Mouse (Mus musculus): ENCODE results near the gene Dcdc2b.

Dcdc2b gene

DNA sequence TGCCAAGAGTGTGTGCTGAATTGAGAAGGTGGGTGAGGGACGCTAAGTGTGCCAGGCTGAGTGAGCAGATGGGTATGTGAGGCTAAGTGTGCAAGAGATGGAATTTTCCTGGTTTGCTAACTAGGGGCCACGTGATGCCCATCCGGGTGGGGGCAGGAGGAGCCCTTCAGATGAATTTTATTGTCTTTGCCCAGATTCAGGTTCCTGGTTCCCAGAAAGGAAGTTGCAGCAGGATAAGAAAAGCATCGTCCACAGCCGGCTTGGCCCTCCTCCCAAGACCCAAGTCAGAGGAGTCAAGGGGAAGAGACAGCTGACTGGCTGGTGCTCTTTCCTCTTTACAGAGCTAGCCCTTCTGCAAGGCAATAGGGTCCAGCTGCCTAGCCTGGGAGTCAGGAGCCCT lies 35.6 kb downstream of the Dcdc2b start, which contains the start of gene Fam167b:
TSS of gene Fam167b (minus strand) at position 84 of the 400 bp plus-strand sequence.
- no peak for DNase-seq (ENCODE audit: low spot score)

DNA sequence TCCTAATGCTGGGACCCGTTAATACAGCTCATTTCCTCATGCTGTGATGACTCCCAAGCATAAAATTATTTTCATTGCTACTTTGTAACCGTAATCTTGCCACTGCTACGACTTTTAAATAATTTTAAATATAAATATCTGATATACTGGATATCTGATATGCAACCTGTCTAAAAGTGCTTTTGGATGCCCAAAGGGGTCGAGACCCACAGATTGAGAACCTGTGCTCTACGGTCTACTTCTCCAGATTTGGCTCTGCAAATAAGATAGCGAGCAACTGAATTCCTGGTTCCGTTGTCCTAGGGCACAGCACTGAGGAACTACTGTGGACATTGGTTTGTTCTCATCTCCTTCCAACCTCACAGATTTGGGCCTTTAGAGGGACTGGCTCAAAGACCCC lies 36.4 kb downstream of the Dcdc2b start:
- no peak for DNase-seq (ENCODE audit: low spot score)

DNA sequence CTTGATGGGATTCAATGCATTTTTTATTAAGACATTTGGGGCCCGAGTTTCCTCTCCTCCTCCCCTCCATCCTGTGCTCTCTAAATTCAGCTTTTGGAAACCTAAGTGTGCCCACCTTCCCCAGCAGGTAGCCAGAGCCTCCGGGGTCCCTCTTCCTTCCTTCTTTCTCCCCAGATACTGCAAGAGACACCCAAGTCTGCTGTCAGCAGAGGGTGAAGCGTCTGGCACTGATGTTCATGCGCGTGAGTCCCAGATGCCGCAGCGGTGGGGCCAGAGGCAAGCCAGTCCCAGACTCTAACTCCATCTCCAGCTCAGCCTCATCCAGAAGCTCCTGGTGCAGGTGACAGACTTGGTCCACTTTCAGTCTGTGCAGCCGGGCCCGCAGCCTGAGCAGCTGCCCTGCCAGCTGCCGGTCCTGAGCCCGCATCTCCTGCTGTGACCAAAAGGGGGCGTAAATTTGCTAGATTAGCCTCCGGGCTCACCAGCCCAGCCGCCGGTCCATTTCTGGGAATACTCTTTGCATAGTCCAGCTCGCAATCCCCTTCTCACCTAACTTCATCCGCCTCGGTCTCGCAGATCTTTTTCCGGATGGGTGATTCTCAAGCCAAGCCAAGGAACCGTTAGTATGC lies 37.1 kb downstream of the Dcdc2b start:
- peak; percentile 37 for DNase-seq (ENCODE audit: low spot score)

DNA sequence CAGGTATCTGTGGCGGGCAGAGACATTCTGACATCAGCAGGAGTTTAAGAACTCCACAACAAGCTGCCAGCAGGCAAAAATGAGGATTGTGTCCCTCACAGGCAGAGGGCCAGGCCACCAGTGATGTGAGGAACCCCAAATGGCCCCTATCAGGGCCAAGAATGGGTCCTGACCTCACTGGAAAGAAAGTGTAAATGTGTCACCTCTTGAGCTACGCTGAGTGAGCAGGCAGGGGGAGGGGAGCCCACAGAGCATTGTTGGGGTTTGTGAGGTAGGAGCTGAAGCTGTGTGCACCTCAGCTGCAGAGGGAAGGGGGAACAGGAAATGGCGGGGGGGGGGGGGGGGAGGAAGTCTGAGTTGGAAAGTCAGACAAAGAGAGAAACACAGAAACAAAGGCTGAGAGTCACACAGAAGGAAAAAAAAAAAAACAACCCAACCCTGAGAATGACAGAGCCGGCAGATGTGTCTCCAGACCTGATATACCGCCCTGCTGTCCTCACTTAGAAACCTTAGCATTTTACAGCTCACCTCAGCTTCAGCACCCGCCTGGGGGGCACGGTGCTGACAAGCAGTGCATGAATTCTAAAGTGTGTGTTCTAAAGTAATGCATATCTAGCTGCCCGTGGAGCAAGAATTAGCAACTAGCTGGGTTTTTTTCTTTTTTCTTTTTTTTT lies 38.7 kb downstream of the Dcdc2b start:
- no peak for DNase-seq (ENCODE audit: low spot score)

GRCm38 (mm10) chr4:129573430-129573829 lies 40.6 kb downstream of the Dcdc2b start, which contains the start of gene Lck:
Gene Lck (minus strand): TSS chr4:129573641.
- DNase-seq (ENCODE audit: low spot score) = no peak

- no peak for DNase-seq (ENCODE audit: low spot score)
Observed at GRCm38 (mm10) chr4:129573093-129573370, 41.0 kb downstream of the Dcdc2b start.

DNA sequence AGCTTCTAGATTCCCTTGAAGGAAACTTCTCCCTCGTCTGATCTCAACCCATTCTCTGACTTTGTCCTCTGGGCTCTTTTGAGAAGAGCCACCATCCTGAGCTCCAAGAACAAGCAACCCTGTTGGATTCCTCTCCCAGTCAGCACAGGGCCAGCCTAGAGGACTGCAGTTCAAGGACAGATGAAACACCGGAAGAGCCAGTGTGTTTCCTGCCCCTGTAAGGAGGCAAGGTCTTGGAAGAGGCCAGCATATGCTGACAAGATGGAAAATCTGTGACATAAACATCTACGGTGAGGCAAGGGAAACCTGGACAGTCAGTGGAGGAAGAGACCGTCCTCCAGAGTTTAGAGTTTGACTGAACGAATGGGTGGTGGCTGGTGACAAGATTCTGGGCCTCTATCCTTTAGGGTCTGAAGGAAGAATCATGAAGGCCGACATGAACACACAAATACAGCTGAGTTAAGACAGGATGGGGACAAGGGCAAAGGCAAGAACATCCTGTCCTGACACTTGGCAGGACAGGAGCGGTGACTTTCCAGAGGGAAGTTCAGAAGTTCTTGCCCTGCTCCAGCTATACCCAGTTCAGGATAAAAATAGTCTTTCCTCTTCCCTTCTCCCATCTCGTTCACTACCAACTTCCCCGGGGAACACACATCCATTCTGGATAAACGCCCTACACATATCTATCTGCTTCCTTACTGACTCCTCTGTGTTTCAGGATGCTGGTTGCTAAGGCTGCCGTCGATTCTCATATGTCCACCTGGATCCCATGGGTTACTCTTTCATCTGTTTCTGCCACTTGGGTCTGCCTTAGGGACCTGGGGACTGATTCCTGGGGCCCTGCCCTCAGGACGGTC lies 41.6 kb downstream of the Dcdc2b start:
- DNase-seq (ENCODE audit: low spot score) = no peak

DNA sequence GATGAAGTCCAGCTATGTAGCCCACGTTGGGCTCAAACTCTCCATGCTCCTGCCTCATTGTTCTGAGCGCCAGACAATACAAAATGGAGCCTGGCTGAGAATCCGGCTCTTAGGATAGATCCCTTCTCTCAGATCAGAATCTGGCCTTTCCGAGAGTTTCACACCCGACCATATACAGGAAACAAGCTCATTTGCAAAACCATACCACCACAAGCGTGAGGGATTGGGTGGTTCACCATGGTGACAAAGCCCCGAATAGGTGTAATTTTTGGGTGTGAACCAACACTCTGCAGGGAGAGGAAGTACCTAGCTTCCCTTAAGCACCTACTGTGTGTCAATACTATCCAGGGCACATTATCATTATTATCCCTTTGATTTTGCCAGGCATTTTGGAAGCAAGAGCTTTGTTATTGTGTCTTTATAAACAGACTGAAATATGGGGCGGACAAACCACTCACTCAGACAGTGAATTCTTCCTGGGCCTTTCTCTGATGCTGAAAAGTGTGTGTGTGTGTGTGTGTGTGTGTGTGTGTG lies 42.4 kb downstream of the Dcdc2b start:
- no peak for DNase-seq (ENCODE audit: low spot score)

GRCm38 (mm10) chr4:129570028-129570427 lies 44.0 kb downstream of the Dcdc2b start:
- no peak for DNase-seq (ENCODE audit: low spot score)

- no peak for DNase-seq (ENCODE audit: low spot score)
Observed at GRCm38 (mm10) chr4:129568366-129568765, 45.7 kb downstream of the Dcdc2b start.

- DNase-seq (ENCODE audit: low spot score) = no peak
Observed at GRCm38 (mm10) chr4:129565139-129565538, 48.9 kb downstream of the Dcdc2b start.

DNA sequence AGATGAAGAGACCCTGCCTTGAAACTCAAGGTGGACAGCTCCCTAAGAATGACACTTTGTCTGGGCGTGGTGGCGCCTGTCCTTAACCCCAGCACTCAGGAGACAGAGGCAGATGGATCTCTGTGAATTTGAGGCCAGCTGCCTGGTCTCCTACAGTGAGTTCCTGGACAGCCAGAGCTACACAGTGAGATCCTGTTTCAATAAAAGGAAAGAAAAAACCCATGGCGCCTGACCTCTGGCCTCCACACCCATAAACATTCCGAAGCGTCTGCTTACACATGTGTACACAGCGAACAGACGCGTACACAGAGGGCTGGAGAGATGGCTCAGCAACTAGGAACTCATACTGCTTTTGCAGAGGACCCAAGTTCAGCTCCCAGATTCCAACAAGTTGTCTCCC lies 50.3 kb downstream of the Dcdc2b start:
- DNase-seq (ENCODE audit: low spot score) = no peak

- DNase-seq (ENCODE audit: low spot score) = no peak
Observed at GRCm38 (mm10) chr4:129561184-129561583, 52.9 kb downstream of the Dcdc2b start.

Measured in ovary, adult 18-20 months (tissue).